Mouse (Mus musculus) heart, adult 9 months (tissue): ENCODE measurements around the gene Tmco4.

Experiments used
- DNase-seq, 2 experiments: peaks; one replicate each; pipeline ENCODE4 v3.0.0; 2022; ENCODE audit warnings: low spot score in 2 of 2

Tmco4 gene

GRCm38 (mm10) chr4:139019413-139019812, 46.7 kb downstream of the Tmco4 start:
- DNase-seq: no peak

- no peak for DNase-seq
These were observed 47.7 kb downstream of the Tmco4 start for GRCm38 (mm10) chr4:139020385-139020784.

GRCm38 (mm10) chr4:139024379-139024778, 51.7 kb downstream of the Tmco4 start:
- DNase-seq: no peak

- DNase-seq: peak; percentile 18 to 31
These were observed 58.0 kb downstream of the Tmco4 start for GRCm38 (mm10) chr4:139030675-139031074.

GRCm38 (mm10) chr4:139032521-139032920, 59.8 kb downstream of the Tmco4 start:
- DNase-seq: no peak

GRCm38 (mm10) chr4:139033263-139034009, 60.7 kb downstream of the Tmco4 start:
- no peak for DNase-seq

GRCm38 (mm10) chr4:139034010-139034367, 61.3 kb downstream of the Tmco4 start:
- DNase-seq: no peak

GRCm38 (mm10) chr4:139034540-139034939, 61.9 kb downstream of the Tmco4 start:
- no peak for DNase-seq

- DNase-seq: no peak
These were observed 62.3 kb downstream of the Tmco4 start for GRCm38 (mm10) chr4:139034942-139035341.

GRCm38 (mm10) chr4:139035799-139036198, 63.1 kb downstream of the Tmco4 start:
- DNase-seq: peak; percentile 23 to 50

- DNase-seq: no peak
These were observed 65.3 kb downstream of the Tmco4 start for GRCm38 (mm10) chr4:139037795-139038607.

GRCm38 (mm10) chr4:139040084-139040839, 67.6 kb downstream of the Tmco4 start:
- DNase-seq: no peak

GRCm38 (mm10) chr4:139042611-139043010, 69.9 kb downstream of the Tmco4 start:
- no peak for DNase-seq

- DNase-seq: peak in 1 of 2 experiments; percentile 38
These were observed 70.9 kb downstream of the Tmco4 start for GRCm38 (mm10) chr4:139043600-139043999.

GRCm38 (mm10) chr4:139044566-139044965, 71.9 kb downstream of the Tmco4 start:
- no peak for DNase-seq

GRCm38 (mm10) chr4:139046354-139046753, 73.7 kb downstream of the Tmco4 start:
- no peak for DNase-seq

GRCm38 (mm10) chr4:139048518-139048917, 75.8 kb downstream of the Tmco4 start:
- no peak for DNase-seq

GRCm38 (mm10) chr4:139052796-139053195, 80.1 kb downstream of the Tmco4 start:
- no peak for DNase-seq

- no peak for DNase-seq
These were observed 80.7 kb downstream of the Tmco4 start for GRCm38 (mm10) chr4:139053391-139053790.

- peak in 1 of 2 experiments; percentile 15 for DNase-seq
These were observed 81.7 kb downstream of the Tmco4 start for GRCm38 (mm10) chr4:139054300-139054923.

GRCm38 (mm10) chr4:139055336-139055735, 82.6 kb downstream of the Tmco4 start:
- DNase-seq: peak in 1 of 2 experiments; percentile 32

- no peak for DNase-seq
These were observed 83.1 kb downstream of the Tmco4 start for GRCm38 (mm10) chr4:139055744-139056143.
